Comparison of ENCODE assay signal across 25 mouse cellular contexts in the genomic region with DNA sequence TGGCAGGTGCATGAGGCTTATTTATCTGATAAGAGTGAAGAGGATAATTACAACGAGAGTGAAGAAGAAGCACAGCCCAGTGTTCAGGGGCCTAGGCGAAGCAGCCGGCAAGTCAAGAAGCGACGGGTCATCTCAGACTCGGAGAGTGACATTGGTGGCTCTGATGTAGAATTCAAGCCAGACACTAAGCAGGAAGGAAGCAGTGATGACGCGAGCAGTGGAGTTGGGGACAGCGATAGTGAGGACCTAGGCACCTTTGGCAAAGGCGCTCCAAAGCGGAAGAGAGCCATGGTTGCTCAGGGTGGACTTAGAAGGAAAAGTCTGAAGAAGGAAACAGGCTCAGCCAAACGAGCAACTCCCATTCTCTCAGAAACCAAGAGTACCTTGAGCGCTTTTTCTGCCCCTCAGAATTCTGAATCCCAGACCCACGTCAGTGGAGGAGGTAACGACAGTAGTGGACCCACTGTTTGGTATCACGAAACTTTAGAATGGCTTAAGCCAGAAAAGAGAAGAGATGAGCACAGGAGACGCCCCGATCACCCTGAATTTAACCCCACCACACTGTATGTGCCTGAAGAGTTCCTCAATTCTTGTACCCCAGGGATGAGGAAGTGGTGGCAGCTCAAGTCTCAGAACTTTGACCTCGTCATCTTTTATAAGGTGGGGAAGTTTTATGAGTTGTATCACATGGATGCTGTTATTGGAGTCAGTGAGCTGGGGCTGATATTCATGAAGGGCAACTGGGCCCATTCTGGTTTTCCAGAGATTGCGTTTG. TPM values are rescaled to one million over a fixed set of nuclear protein-coding genes. Genes with fewer than 3 reads are reported as not detected.
A peak's percentile ranks its signal among the peaks of the same experiment; 100 is the strongest.
DNase-seq lines count a peak whose midpoint lies in the region; ATAC-seq and TF ChIP-seq lines count a peak whose summit lies in the region.
"Had no signal": no experiment of that assay in that cellular context is flagged by ENCODE, and none has a peak within 500 bp of the region (broad histone marks: within the 10 kb centered on the region; RNA-seq: fewer than 3 reads in every experiment).

No protein-coding gene starts in this region.

- no peak overlapping the region for H3K27ac ChIP-seq in intestine, embryonic 15.5 days
- H3K27ac ChIP-seq in midbrain, embryonic 11.5 days (ENCODE audit: low read depth, low read length) = no peak overlapping the region
- H3K27ac ChIP-seq: embryonic facial prominence, embryonic 15.5 days; heart, embryonic 13.5 days; hindbrain, embryonic 12.5 days; layer of hippocampus, adult 2 months; liver, embryonic 14.5 days; macrophage; midbrain, embryonic 12.5 days; neural tube, embryonic 13.5 days had no signal

- no peak for TF ChIP-seq CTCF in G1E (IDR thresholded peaks at IDR 0.05; ENCODE audit: low read depth, low read length)

- peaks cover 64% of the 10 kb centered on the region for H3K4me1 ChIP-seq in G1E (ENCODE audit: insufficient read depth, low read depth, low read length)
- no peaks in the 10 kb centered on the region for H3K4me1 ChIP-seq in intestine, embryonic 15.5 days (replicated peaks)
- no peaks in the 10 kb centered on the region for H3K4me1 ChIP-seq in midbrain, embryonic 11.5 days (ENCODE audit: control insufficient read depth, insufficient read depth, low read length)
- H3K4me1 ChIP-seq: embryonic facial prominence, embryonic 15.5 days; midbrain, embryonic 12.5 days; neural tube, embryonic 13.5 days had no signal

- 90% methylated on average over 20 of the region's 20 CpGs for WGBS in intestine, embryonic 15.5 days
- WGBS in midbrain, embryonic 11.5 days = 94% methylated on average over 20 of the region's 20 CpGs

- ATAC-seq in G1E (ENCODE audit: extremely low read depth, insufficient number of reproducible peaks, low FRiP score, poor library complexity, severe bottlenecking) = peak; percentile 23; the same call in 1 of the 2 replicates
- peak; percentile 44; the same call in 1 of the 2 replicates for ATAC-seq in intestine, embryonic 15.5 days
- no peak for ATAC-seq in midbrain, embryonic 11.5 days (ENCODE audit: low FRiP score)
- ATAC-seq: activated CD4-positive, CD25-positive, alpha-beta regulatory T cell, adult 4 months; forebrain, embryonic 14.5 days had no signal

- no peaks in the 10 kb centered on the region for H3K27me3 ChIP-seq in G1E (ENCODE audit: insufficient read depth, low read length)
- no peaks in the 10 kb centered on the region for H3K27me3 ChIP-seq in intestine, embryonic 15.5 days (replicated peaks)
- no peaks in the 10 kb centered on the region for H3K27me3 ChIP-seq in midbrain, embryonic 11.5 days (ENCODE audit: control insufficient read depth, insufficient read depth, low read length)
- H3K27me3 ChIP-seq: embryonic facial prominence, embryonic 15.5 days; heart, embryonic 13.5 days; hindbrain, embryonic 12.5 days; midbrain, embryonic 12.5 days; neural tube, embryonic 13.5 days had no signal

- DNase-seq in G1E (ENCODE audit: low spot score) (no peak), MEL-GATA-1-ER (ENCODE audit: extremely low read depth, low read depth) (peak; percentile 64)
- peak; percentile 29 to 47 for DNase-seq in monocyte, adult 2 months (ENCODE audit: low read depth in 1 of 2, low spot score in 2 of 2)
- no peak for DNase-seq in right cerebral cortex, postnatal 10 days (ENCODE audit: low spot score in 2 of 2)
- no peak for DNase-seq in midbrain, embryonic 11.5 days (ENCODE audit: low spot score, missing footprints)
- DNase-seq in Muller cell, postnatal 12 days (ENCODE audit: inconsistent ontology term) = no peak
- DNase-seq: adrenal gland, adult 8-10 months; cerebellum, adult 8-10 months; gastrocnemius, postnatal 10 days; heart, postnatal 14 days; kidney, adult 9 months; kidney, postnatal 14 days; right cerebral cortex, adult 18-20 months; thymus, adult 2 months had no signal

- H3K4me3 ChIP-seq in G1E (ENCODE audit: low read depth, low read length) = no peak overlapping the region
- H3K4me3 ChIP-seq in intestine, embryonic 15.5 days (replicated peaks) = no peak overlapping the region
- no peak overlapping the region for H3K4me3 ChIP-seq in midbrain, embryonic 11.5 days (ENCODE audit: low read depth, low read length)
- H3K4me3 ChIP-seq: embryonic facial prominence, embryonic 15.5 days; heart, embryonic 13.5 days; hindbrain, embryonic 12.5 days; layer of hippocampus, adult 2 months; midbrain, embryonic 12.5 days; neural tube, embryonic 13.5 days had no signal

- H3K9me3 ChIP-seq in G1E (replicated peaks) = no peaks in the 10 kb centered on the region
- no peaks in the 10 kb centered on the region for H3K9me3 ChIP-seq in intestine, embryonic 15.5 days
- H3K9me3 ChIP-seq in midbrain, embryonic 11.5 days (ENCODE audit: control insufficient read depth, low read length) = no peaks in the 10 kb centered on the region
- H3K9me3 ChIP-seq: embryonic facial prominence, embryonic 15.5 days; heart, embryonic 13.5 days; hindbrain, embryonic 12.5 days; midbrain, embryonic 12.5 days; neural tube, embryonic 13.5 days had no signal

- no peak overlapping the region for H3K9ac ChIP-seq in intestine, embryonic 15.5 days
- no peak overlapping the region for H3K9ac ChIP-seq in midbrain, embryonic 11.5 days (ENCODE audit: low read length)
- H3K9ac ChIP-seq: embryonic facial prominence, embryonic 15.5 days; heart, embryonic 13.5 days; hindbrain, embryonic 12.5 days; liver, embryonic 14.5 days; midbrain, embryonic 12.5 days; neural tube, embryonic 13.5 days had no signal

- peaks cover 97% of the 10 kb centered on the region for H3K36me3 ChIP-seq in G1E (replicated peaks)
- peaks cover 25% of the 10 kb centered on the region for H3K36me3 ChIP-seq in intestine, embryonic 15.5 days
- H3K36me3 ChIP-seq in midbrain, embryonic 11.5 days (ENCODE audit: control insufficient read depth, insufficient read depth, low read length) = peaks cover 4% of the 10 kb centered on the region; the same call in 1 of the 2 replicates

- no peak overlapping the region for H3K4me2 ChIP-seq in intestine, embryonic 15.5 days (replicated peaks)
- H3K4me2 ChIP-seq in midbrain, embryonic 11.5 days = no peak overlapping the region
- H3K4me2 ChIP-seq: embryonic facial prominence, embryonic 15.5 days; heart, embryonic 13.5 days; hindbrain, embryonic 12.5 days; midbrain, embryonic 12.5 days; neural tube, embryonic 13.5 days had no signal

RNA-seq across cellular contexts. Expression of gene Msh6, which starts 9.8 kb away (rescaled TPM):
- total RNA-seq in G1E (2014; fragmentation: Nextera tagmentation) (82.3 and 85.9 TPM in 2 replicates), G1E (2017) (101 and 118 TPM in 2 replicates)
- 27.0 and 27.7 TPM in 2 replicates for polyA plus RNA-seq in G1E (2012)
- polyA plus RNA-seq in intestine, embryonic 15.5 days (2015; fragmentation: Nextera tagmentation; extraction: Ambion mirVana) = 42.9 and 45.2 TPM in 2 replicates
- polyA plus RNA-seq in midbrain, embryonic 11.5 days (2014; fragmentation: Nextera tagmentation; extraction: Ambion mirVana) = 92.3 and 95.5 TPM in 2 replicates

Comparison
In these comparisons a context has a peak if more than half of its experiments do, and no peak if none do; other contexts are left out.
1. DNase-seq: peak in MEL-GATA-1-ER (single experiment) and monocyte, adult 2 months (2 of 2); none in G1E (single experiment), right cerebral cortex, postnatal 10 days (0 of 2), midbrain, embryonic 11.5 days (single experiment) and Muller cell, postnatal 12 days (single experiment).